Mouse (Mus musculus) hindbrain, embryonic 15.5 days (tissue): Measurements from ENCODE around the gene Ism1. TPM values are rescaled to one million over a fixed set of nuclear protein-coding genes. Genes with fewer than 3 reads are reported as not detected.

Experiments used
- ATAC-seq: fragments of 200-750 bp; cut with Nextera tagmentation; 2 replicates; pipeline ENCODE4 v1.8.0; 2017; ENCODE audit warnings: low read depth, moderate number of reproducible peaks, moderate TSS enrichment; ENCODE audit not compliant: low FRiP score
- H3K27ac ChIP-seq: fragments of 300-500 bp; sonication (generic); replicated peaks from 2 replicates; pipeline ENCODE4 v1.5.1; 2015; ENCODE audit warnings: mild to moderate bottlenecking, inconsistent platforms
- H3K27me3 ChIP-seq: fragments of 300-500 bp; sonication (generic); 2 replicates; pipeline ENCODE4 v1.6.1; 2015; ENCODE audit warnings: control low read depth, inconsistent platforms
- H3K36me3 ChIP-seq: fragments of 300-500 bp; sonication (generic); 2 replicates; pipeline ENCODE4 v1.6.1; 2015; ENCODE audit warnings: control low read depth, inconsistent platforms
- H3K4me1 ChIP-seq: fragments of 300-500 bp; sonication (generic); replicated peaks from 2 replicates; pipeline ENCODE4 v1.6.1; 2015; ENCODE audit warnings: control low read depth, inconsistent platforms
- H3K4me2 ChIP-seq: fragments of 300-500 bp; sonication (generic); 2 replicates; pipeline ENCODE4 v1.6.1; 2015; ENCODE audit warnings: moderate library complexity, mild to moderate bottlenecking, inconsistent platforms
- H3K4me3 ChIP-seq: fragments of 300-500 bp; sonication (generic); 2 replicates; pipeline ENCODE4 v1.5.1; 2015; ENCODE audit warnings: mild to moderate bottlenecking, inconsistent platforms
- H3K9ac ChIP-seq: fragments of 300-500 bp; sonication (generic); 2 replicates; pipeline ENCODE4 v1.6.1; 2015; ENCODE audit warnings: inconsistent platforms
- H3K9me3 ChIP-seq: fragments of 300-500 bp; sonication (generic); 2 replicates; pipeline ENCODE4 v1.6.1; 2016; ENCODE audit warnings: control low read depth, inconsistent platforms
- WGBS: fragments of 180-500 bp; shearing (Covaris S2); methylation state at CpG from one replicate; pipeline ENCODE4 v1.1.7; 2015; 5-methylcytosine and 5-hydroxymethylcytosine counted together
- polyA plus RNA-seq: library from polyadenylated mRNA; unstranded; fragments of >200 nt; fragmentation: Nextera tagmentation; extraction: Ambion mirVana; gene quantifications from 2 replicates; pipeline ENCODE4 v1.2.1, GENCODE M21; 2015

The Ism1 gene
- polyA plus RNA-seq, 1 experiment from 2014 or later, result 1.2 TPM

GRCm38 (mm10) chr2:139783318-139783850 is 105.4 kb downstream of the Ism1 start:
- no peak overlapping the region for H3K4me3 ChIP-seq
- H3K27me3 ChIP-seq, result no peaks in the 10 kb centered on the region
- H3K9ac ChIP-seq, result no peak overlapping the region
- ATAC-seq, result no peak
- no peaks in the 10 kb centered on the region for H3K36me3 ChIP-seq
- no peak overlapping the region for H3K27ac ChIP-seq
- no peaks in the 10 kb centered on the region for H3K4me1 ChIP-seq
- WGBS, result 94% methylated on average over 8 of the region's 8 CpGs
- H3K4me2 ChIP-seq, result no peak overlapping the region
- no peaks in the 10 kb centered on the region for H3K9me3 ChIP-seq

DNA sequence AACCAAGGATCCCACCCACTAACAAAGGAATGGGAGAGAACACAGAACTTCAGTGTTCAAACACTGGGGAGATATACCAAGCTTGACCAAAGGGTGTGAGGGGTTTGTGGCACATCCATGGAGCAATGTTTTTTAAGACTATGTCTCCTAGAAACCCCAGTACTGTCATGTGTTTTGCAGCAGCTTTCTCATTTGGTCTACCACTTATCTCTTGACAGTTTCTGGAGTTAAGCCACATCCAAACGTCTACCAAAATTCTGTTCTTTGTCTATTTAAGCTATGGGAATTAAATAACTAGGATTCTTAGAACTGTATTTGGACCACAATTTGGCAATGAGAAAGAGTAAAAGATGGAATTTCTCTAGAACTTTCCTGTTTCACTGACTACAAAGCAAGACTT is 106.5 kb downstream of the Ism1 start:
- Histone ChIP-seq H3K4me2 (no peak overlapping the region), H3K9me3 (no peaks in the 10 kb centered on the region), H3K36me3 (no peaks in the 10 kb centered on the region), H3K4me1 (no peaks in the 10 kb centered on the region), H3K4me3 (no peak overlapping the region), H3K27me3 (no peaks in the 10 kb centered on the region), H3K27ac (no peak overlapping the region), H3K9ac (no peak overlapping the region)
- no peak for ATAC-seq
- 86% methylated on average over 1 of the region's 1 CpGs for WGBS

- Histone ChIP-seq H3K4me2 (no peak overlapping the region), H3K4me3 (no peak overlapping the region), H3K36me3 (no peaks in the 10 kb centered on the region), H3K27me3 (no peaks in the 10 kb centered on the region), H3K9ac (no peak overlapping the region), H3K27ac (no peak overlapping the region), H3K9me3 (no peaks in the 10 kb centered on the region), H3K4me1 (no peaks in the 10 kb centered on the region)
- ATAC-seq, result no peak
- 94% methylated on average over 2 of the region's 2 CpGs for WGBS
These were observed 107.0 kb downstream of the Ism1 start for GRCm38 (mm10) chr2:139784946-139785345.

DNA sequence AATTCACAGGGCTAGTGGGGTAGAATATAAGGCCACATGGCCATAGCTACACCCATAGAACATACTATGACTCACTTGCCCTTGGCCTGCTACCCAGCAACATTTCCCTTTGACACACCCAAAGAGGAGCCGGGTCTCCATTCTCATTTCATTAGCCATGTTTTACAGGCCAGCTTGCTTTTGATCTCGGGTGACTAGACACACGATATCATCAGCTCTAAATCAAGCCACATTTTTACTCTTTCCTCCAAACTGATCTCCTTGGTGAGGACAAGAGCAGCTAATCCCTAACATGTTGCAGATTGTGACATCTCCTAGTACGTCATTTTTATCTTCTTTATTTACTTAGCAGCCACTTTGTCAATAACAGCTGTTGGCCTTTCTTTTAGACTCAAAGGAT is 110.7 kb downstream of the Ism1 start:
- no peak overlapping the region for H3K4me2 ChIP-seq
- H3K27me3 ChIP-seq, result no peaks in the 10 kb centered on the region
- H3K9me3 ChIP-seq, result no peaks in the 10 kb centered on the region
- H3K36me3 ChIP-seq, result no peaks in the 10 kb centered on the region
- ATAC-seq, result no peak
- no peak overlapping the region for H3K4me3 ChIP-seq
- no peaks in the 10 kb centered on the region for H3K4me1 ChIP-seq
- H3K27ac ChIP-seq, result no peak overlapping the region
- H3K9ac ChIP-seq, result no peak overlapping the region
- WGBS, result 90% methylated on average over 4 of the region's 4 CpGs

- H3K4me1 ChIP-seq, result no peaks in the 10 kb centered on the region
- H3K36me3 ChIP-seq, result no peaks in the 10 kb centered on the region
- no peak overlapping the region for H3K27ac ChIP-seq
- H3K9ac ChIP-seq, result no peak overlapping the region
- no peak for ATAC-seq
- H3K9me3 ChIP-seq, result no peaks in the 10 kb centered on the region
- no peaks in the 10 kb centered on the region for H3K27me3 ChIP-seq
- 82% methylated on average over 9 of the region's 9 CpGs for WGBS
- no peak overlapping the region for H3K4me3 ChIP-seq
- no peak overlapping the region for H3K4me2 ChIP-seq
These were observed 114.6 kb downstream of the Ism1 start for GRCm38 (mm10) chr2:139792345-139793120.

- H3K9me3 ChIP-seq, result no peaks in the 10 kb centered on the region
- H3K27ac ChIP-seq, result no peak overlapping the region
- no peak overlapping the region for H3K4me2 ChIP-seq
- no peak for ATAC-seq
- no peaks in the 10 kb centered on the region for H3K36me3 ChIP-seq
- 80% methylated on average over 7 of the region's 7 CpGs for WGBS
- H3K4me1 ChIP-seq, result no peaks in the 10 kb centered on the region
- H3K4me3 ChIP-seq, result no peak overlapping the region
- H3K27me3 ChIP-seq, result no peaks in the 10 kb centered on the region
- H3K9ac ChIP-seq, result no peak overlapping the region
These were observed 126.1 kb downstream of the Ism1 start for GRCm38 (mm10) chr2:139804041-139804440.

DNA sequence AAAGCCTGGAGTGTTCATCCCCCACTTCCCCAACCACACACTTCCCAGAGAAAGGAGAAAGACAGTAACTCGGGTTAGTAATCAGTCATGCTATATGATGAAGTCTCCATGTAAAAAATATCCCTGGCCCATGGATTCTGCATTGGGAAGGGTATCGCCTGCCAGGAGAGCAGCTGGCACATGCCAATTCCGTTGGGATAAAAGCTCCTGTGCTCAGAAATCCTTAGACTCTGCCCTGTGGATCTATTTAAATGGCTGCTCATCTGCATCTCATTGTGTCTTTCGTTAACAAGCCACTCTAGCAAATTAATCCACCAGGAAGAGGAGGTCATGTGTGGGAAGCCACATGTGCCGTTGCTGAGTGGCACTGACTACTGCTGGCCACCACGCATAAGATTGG is 129.9 kb downstream of the Ism1 start:
- Histone ChIP-seq H3K9me3 (no peaks in the 10 kb centered on the region), H3K9ac (no peak overlapping the region), H3K27me3 (no peaks in the 10 kb centered on the region), H3K4me3 (no peak overlapping the region), H3K4me1 (no peaks in the 10 kb centered on the region), H3K4me2 (no peak overlapping the region), H3K36me3 (no peaks in the 10 kb centered on the region), H3K27ac (no peak overlapping the region)
- 62% methylated on average over 6 of the region's 6 CpGs for WGBS
- no peak for ATAC-seq

Other genes starting within 250 kb of the Ism1 start
- 0.06 and 0.07 TPM in 2 replicates for gene Sptlc3, start 184.3 kb upstream of the Ism1 start, polyA plus RNA-seq